Mouse (Mus musculus): ENCODE data around the gene Gimap3. TPM values are rescaled to one million over a fixed set of nuclear protein-coding genes. Genes with fewer than 3 reads are reported as not detected.

Gene Gimap3
- polyA plus RNA-seq, 1 experiment from 2014 or later, result 0.25 TPM

DNA sequence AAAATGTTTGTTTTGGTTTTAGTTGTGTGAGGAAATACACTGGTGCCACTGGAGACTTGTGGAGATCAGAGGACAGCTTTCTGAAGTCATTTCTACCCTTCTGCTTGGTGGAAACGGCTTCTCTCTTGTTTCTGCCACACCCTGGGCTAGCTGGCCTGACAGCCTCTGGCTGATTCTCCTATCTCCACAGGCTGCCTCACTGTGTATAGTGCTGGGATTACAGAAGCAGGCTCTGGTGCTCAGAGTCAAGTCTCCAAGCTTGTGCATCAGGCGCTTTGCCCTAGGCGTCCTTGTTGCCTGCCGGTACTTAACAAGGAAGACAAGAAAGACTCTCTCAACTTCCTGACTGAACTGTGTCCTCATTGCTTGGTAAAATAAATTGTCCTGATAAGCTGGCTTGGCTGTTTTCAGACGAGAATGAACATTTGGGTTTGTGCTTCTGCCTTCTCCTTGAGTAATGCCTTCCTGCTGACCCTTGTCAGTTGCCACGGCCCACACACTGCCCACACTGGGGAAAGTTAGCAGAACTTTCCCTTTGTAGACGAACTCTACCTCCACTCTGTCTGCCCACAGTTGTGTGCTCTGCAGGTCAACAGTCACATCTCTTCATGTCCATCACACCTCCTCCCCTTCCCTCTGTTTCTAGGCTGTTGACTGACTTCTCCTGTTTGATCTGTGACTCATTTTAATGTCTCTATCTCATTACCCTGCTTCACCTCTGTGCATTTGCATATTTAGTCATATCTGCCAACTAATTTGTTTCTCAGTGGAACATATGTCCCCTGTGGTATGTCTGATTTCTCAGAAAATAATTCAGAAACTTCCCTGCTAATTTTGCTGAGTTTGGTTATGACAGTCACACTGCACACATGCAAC, 23.3 kb downstream of the Gimap3 start:
- Histone ChIP-seq H3K27me3 (ENCODE audit: control insufficient read depth, insufficient read depth, low read length) (peaks cover 18% of the 10 kb centered on the region), H3K9me3 (replicated peaks; ENCODE audit: control insufficient read depth, low read length) (no peaks in the 10 kb centered on the region), H3K4me2 (ENCODE audit: low read depth, low read length) (peak overlapping the region; percentile 32), H3K4me3 (ENCODE audit: low read length) (peak overlapping the region; percentile 28), H3K27ac (ENCODE audit: low read length) (peak overlapping the region; percentile 81), H3K9ac (ENCODE audit: low read length) (peak overlapping the region; percentile 15), H3K4me1 (ENCODE audit: control insufficient read depth, insufficient read depth, low read length) (peaks cover 10% of the 10 kb centered on the region), H3K36me3 (ENCODE audit: control insufficient read depth, insufficient read depth) (no peaks in the 10 kb centered on the region; the same call in 1 of the 2 replicates)
- WGBS, result 48% methylated on average over 7 of the region's 7 CpGs
- ATAC-seq (replicated peaks; ENCODE audit: extremely low read depth, insufficient read depth, low FRiP score), result no peak

DNA sequence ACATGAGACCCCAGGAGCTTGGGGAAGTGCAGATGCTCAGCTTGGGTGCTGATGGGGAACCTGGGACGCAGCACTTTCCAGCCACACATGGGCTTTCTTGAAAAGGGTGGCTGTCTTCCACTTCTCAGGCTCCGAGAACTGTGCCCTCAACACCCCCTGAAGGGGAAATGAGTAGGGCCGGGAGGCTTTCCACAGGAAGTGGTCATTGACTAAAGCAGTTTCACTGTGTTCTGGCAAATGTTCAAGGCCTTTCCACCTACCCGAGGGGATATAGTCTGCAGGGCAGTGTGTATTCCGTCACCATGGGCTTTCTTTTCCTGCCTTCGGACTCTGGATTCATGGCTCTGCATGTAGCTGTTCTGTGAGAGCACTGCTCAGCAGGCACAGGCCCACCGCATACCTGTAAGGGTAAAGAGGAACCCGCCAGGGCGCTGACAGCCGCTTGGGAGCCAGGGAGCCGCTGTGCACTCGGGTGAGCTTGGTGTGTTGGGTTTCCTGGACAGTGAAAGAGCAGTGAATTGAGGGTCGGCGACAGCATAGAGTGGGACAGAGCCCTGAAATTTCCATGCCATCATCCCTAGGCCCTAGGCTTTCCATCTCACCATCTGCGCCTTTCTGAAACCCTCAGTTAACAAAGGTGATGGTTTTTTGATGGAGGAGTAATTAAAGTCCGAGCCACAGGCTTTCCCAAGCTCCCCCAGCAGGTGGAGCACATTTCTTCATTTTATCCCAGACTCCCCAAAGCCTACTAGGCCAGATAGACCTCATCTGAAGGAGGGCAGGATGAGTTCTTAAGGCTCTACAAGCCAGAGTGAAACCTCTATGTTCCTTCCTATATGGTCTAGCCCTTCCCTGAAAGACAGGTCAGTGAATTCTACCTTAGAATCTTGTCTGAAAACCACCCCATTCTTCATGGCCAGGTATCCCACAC, 24.4 kb downstream of the Gimap3 start, which contains the start of gene Gimap5:
TSS of gene Gimap5 (plus strand) at position 239 of the 931 bp plus-strand sequence.
- Histone ChIP-seq H3K9ac (ENCODE audit: low read length) (peak within 1 kb of the TSS; percentile 46), H3K4me1 (ENCODE audit: control insufficient read depth, insufficient read depth, low read length) (peaks cover 12% of the 10 kb centered on the region), H3K9me3 (replicated peaks; ENCODE audit: control insufficient read depth, low read length) (no peaks in the 10 kb centered on the region), H3K4me2 (ENCODE audit: low read depth, low read length) (peak within 1 kb of the TSS; percentile 32), H3K27me3 (ENCODE audit: control insufficient read depth, insufficient read depth, low read length) (peaks cover 23% of the 10 kb centered on the region), H3K4me3 (ENCODE audit: low read length) (peak within 1 kb of the TSS; percentile 34), H3K27ac (ENCODE audit: low read length) (peak within 1 kb of the TSS; percentile 81), H3K36me3 (ENCODE audit: control insufficient read depth, insufficient read depth) (no peaks in the 10 kb centered on the region; the same call in 1 of the 2 replicates)
- WGBS, result 32% methylated on average over 16 of the region's 16 CpGs
- ATAC-seq (replicated peaks; ENCODE audit: extremely low read depth, insufficient read depth, low FRiP score), result peak; percentile 69

DNA sequence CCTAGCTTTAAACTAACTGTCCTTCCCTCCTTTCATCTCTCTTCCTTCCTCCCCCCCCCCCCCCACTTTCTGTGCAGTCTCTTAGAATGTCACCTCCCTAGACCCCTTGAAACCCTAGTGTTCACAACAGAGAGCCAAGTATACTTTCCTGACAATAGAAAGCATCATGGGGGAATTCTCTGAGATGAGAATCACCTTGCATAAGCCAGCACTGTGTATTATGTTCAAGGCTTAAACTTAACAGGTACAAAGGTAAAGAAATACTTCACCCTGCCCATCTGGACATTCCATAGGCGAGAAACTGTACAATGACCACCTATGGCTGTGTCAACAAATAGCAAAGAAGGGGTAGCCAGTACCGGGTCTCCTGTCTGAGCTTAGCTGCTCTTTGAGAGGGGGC, 25.2 kb downstream of the Gimap3 start:
- WGBS, result 52% methylated on average over 2 of the region's 2 CpGs
- peak overlapping the region; percentile 81 for H3K27ac ChIP-seq (ENCODE audit: low read length)

DNA sequence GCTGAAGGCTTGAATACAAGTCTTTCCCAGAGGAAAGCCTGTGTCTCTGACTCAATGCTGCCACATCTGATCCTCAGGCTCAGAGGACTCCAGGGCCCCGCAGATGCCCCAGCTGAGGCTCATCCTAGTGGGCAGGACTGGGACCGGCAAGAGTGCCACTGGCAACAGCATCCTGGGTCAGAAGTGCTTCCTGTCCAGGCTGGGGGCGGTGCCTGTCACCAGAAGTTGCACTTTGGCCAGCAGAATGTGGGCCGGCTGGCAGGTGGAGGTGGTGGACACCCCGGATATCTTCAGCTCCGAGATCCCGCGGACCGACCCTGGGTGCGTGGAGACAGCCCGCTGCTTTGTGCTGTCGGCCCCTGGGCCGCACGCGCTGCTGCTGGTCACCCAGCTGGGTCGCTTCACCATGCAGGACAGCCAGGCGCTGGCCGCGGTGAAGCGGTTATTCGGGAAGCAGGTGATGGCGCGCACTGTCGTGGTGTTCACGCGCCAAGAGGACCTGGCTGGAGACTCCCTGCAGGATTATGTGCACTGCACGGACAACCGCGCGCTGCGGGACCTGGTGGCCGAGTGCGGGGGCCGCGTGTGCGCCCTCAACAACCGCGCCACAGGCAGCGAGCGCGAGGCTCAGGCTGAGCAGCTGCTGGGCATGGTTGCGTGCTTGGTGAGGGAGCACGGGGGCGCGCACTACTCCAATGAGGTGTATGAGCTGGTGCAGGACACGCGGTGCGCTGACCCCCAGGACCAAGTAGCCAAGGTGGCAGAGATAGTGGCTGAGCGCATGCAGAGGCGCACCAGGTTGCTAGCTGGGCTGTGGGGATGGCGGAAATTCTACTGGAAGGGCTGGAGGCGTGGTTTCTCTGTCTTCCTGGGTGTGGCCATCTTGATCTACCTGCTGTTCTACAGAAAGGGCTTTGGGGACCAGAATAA, 28.0 kb downstream of the Gimap3 start:
- no peak for ATAC-seq (replicated peaks; ENCODE audit: extremely low read depth, insufficient read depth, low FRiP score)
- Histone ChIP-seq H3K9ac (ENCODE audit: low read length) (peak overlapping the region; percentile 14; the same call in 1 of the 2 replicates), H3K4me3 (ENCODE audit: low read length) (peak overlapping the region; percentile 45), H3K4me1 (ENCODE audit: control insufficient read depth, insufficient read depth, low read length) (peaks cover 12% of the 10 kb centered on the region), H3K36me3 (ENCODE audit: control insufficient read depth, insufficient read depth) (no peaks in the 10 kb centered on the region), H3K4me2 (ENCODE audit: low read depth, low read length) (peak overlapping the region; percentile 63), H3K27me3 (ENCODE audit: control insufficient read depth, insufficient read depth, low read length) (peaks cover 23% of the 10 kb centered on the region), H3K27ac (ENCODE audit: low read length) (no peak overlapping the region), H3K9me3 (replicated peaks; ENCODE audit: control insufficient read depth, low read length) (no peaks in the 10 kb centered on the region)
- 14% methylated on average over 52 of the region's 52 CpGs for WGBS

More for the DNA sequence above, 25.2 kb downstream of the Gimap3 start:
- no peak for ATAC-seq (replicated peaks; ENCODE audit: extremely low read depth, insufficient read depth, low FRiP score)
- Histone ChIP-seq H3K4me3 (ENCODE audit: low read length) (no peak overlapping the region), H3K9ac (ENCODE audit: low read length) (no peak overlapping the region), H3K36me3 (ENCODE audit: control insufficient read depth, insufficient read depth) (no peaks in the 10 kb centered on the region; the same call in 1 of the 2 replicates), H3K27me3 (ENCODE audit: control insufficient read depth, insufficient read depth, low read length) (peaks cover 23% of the 10 kb centered on the region), H3K9me3 (replicated peaks; ENCODE audit: control insufficient read depth, low read length) (no peaks in the 10 kb centered on the region), H3K4me2 (ENCODE audit: low read depth, low read length) (peak overlapping the region; percentile 32; the same call in 1 of the 2 replicates), H3K4me1 (ENCODE audit: control insufficient read depth, insufficient read depth, low read length) (peaks cover 12% of the 10 kb centered on the region)

DNA sequence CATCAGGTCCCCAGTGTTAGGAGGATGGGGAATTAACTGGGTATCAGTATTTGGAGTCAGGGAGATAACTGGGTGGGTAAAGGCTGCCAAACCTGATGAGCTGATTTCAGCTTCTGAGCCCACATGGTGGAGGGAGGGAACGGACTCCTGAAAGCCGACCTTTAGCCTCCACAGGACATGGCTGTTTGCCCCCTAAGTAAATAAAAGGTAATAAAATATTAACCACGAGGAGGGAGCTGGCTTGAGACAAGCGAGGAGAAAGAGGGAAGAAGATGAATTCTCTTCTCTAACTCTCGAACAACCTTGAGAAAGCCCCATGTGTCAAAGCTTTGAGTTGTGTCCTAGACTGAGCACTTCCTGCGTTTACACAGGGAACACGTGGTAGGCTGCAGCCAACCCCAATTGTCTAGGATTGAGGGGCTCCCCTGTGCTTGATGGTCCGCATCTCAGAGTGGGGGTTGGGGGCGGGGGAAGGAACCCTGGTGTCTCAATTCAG, 28.9 kb downstream of the Gimap3 start:
- H3K9me3 ChIP-seq (replicated peaks; ENCODE audit: control insufficient read depth, low read length), result no peaks in the 10 kb centered on the region
- WGBS, result 30% methylated on average over 9 of the region's 9 CpGs
- peak overlapping the region; percentile 20; the same call in 1 of the 2 replicates for H3K27ac ChIP-seq (ENCODE audit: low read length)
- no peak for ATAC-seq (replicated peaks; ENCODE audit: extremely low read depth, insufficient read depth, low FRiP score)
- peaks cover 10% of the 10 kb centered on the region for H3K4me1 ChIP-seq (ENCODE audit: control insufficient read depth, insufficient read depth, low read length)
- no peak overlapping the region for H3K9ac ChIP-seq (ENCODE audit: low read length)
- no peak overlapping the region for H3K4me3 ChIP-seq (ENCODE audit: low read length)
- H3K27me3 ChIP-seq (ENCODE audit: control insufficient read depth, insufficient read depth, low read length), result peaks cover 23% of the 10 kb centered on the region
- 0 out of 2 replicates have a peak overlapping the region, but pooled peaks have one; percentile 21 for H3K4me2 ChIP-seq (ENCODE audit: low read depth, low read length)
- H3K36me3 ChIP-seq (ENCODE audit: control insufficient read depth, insufficient read depth), result no peaks in the 10 kb centered on the region

DNA sequence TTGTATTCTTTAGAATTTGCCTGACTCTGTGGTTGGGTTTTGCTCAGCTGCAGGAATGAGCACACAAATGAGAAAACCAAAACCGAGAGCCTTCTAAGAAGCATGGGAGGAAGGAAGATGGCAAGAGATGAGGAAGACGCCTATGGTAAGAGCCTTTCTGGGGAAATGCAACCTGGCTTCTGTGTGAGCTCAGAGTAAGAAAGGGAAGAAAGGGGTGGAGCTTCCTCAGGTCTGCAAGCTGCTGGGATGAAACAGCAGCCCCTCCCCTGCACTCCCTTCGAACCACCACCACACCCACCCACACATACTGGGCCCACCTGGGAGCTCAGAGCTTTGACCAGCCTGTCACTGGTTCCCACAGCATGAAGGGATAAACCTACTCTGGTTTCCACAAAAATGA, 29.4 kb downstream of the Gimap3 start:
- H3K27me3 ChIP-seq (ENCODE audit: control insufficient read depth, insufficient read depth, low read length), result peaks cover 23% of the 10 kb centered on the region
- no peaks in the 10 kb centered on the region for H3K9me3 ChIP-seq (replicated peaks; ENCODE audit: control insufficient read depth, low read length)
- 20% methylated on average over 3 of the region's 3 CpGs for WGBS
- no peak overlapping the region for H3K9ac ChIP-seq (ENCODE audit: low read length)
- peak overlapping the region; percentile 39 for H3K4me2 ChIP-seq (ENCODE audit: low read depth, low read length)
- H3K36me3 ChIP-seq (ENCODE audit: control insufficient read depth, insufficient read depth), result no peaks in the 10 kb centered on the region
- peak overlapping the region; percentile 24 for H3K27ac ChIP-seq (ENCODE audit: low read length)
- no peak; the same call in 1 of the 2 replicates for ATAC-seq (replicated peaks; ENCODE audit: extremely low read depth, insufficient read depth, low FRiP score)
- H3K4me3 ChIP-seq (ENCODE audit: low read length), result no peak overlapping the region
- peaks cover 10% of the 10 kb centered on the region for H3K4me1 ChIP-seq (ENCODE audit: control insufficient read depth, insufficient read depth, low read length)

DNA sequence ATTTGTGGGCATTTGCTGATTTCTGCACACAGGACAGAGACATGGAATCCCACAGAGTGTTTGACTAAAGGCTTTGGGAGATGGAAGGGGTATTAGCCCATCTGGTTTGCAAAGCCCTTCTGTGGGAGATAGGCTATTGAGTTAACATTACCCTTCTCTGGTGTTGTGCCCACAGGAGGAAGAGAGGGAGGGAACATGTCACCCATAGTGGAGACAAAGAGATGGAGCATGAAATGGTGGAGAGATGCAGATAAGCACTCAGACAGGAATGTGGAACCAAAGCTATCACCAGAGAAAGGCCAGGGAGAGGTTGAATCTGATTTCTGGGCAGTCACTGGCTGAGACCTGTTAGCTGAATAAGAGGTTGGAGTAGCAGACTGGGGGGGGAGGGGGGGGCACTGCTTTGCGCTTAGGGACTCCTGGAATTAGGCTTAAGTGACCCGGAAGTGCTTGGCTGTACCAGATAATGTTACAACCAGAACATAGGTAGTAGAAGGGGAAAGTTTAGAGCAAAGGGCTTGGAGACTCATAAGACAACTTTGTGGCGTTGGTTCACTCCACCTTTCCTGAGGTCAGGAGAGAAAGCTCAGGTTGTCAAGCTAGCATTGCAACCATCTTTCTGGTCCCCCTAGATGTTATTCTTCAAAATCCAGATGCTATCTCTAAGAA, 30.0 kb downstream of the Gimap3 start:
- Histone ChIP-seq H3K4me3 (ENCODE audit: low read length) (peak overlapping the region; percentile 44; the same call in 1 of the 2 replicates), H3K4me2 (ENCODE audit: low read depth, low read length) (peak overlapping the region; percentile 39), H3K36me3 (ENCODE audit: control insufficient read depth, insufficient read depth) (no peaks in the 10 kb centered on the region), H3K9me3 (replicated peaks; ENCODE audit: control insufficient read depth, low read length) (no peaks in the 10 kb centered on the region), H3K4me1 (ENCODE audit: control insufficient read depth, insufficient read depth, low read length) (peaks cover 10% of the 10 kb centered on the region), H3K27me3 (ENCODE audit: control insufficient read depth, insufficient read depth, low read length) (peaks cover 23% of the 10 kb centered on the region), H3K9ac (ENCODE audit: low read length) (no peak overlapping the region), H3K27ac (ENCODE audit: low read length) (peak overlapping the region; percentile 24)
- 53% methylated on average over 3 of the region's 3 CpGs for WGBS
- no peak for ATAC-seq (replicated peaks; ENCODE audit: extremely low read depth, insufficient read depth, low FRiP score)

Measured in heart, embryonic 16.5 days (tissue).